Mouse (Mus musculus): ENCODE measurements around the gene Hcrt.
A peak's percentile ranks its signal among the peaks of the same experiment; 100 is the strongest.

The Hcrt gene

DNA sequence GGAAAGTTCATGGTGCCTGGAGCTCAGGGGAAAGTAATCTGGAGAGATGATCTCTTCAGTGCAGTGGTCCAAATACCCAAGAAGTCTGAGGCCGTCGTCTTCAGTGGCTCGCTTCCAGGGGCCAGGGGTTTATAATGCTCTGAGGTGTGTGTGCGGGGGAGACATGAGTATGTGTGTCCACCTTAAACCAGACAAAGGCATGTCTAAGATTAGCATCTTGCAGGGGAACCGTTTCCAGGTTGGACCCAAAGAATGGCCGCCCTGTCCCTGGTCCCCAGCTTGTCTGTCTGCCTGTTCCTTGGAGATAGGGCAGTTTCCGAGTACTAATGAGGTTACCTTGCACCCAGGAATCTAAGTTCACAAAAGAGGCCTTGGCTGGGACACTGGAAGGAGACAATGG, at the start of gene Hcrt:
Gene Hcrt, minus strand, starts transcription at position 101 of the 400 bp plus-strand sequence.
- DNase-seq, result no peak

DNA sequence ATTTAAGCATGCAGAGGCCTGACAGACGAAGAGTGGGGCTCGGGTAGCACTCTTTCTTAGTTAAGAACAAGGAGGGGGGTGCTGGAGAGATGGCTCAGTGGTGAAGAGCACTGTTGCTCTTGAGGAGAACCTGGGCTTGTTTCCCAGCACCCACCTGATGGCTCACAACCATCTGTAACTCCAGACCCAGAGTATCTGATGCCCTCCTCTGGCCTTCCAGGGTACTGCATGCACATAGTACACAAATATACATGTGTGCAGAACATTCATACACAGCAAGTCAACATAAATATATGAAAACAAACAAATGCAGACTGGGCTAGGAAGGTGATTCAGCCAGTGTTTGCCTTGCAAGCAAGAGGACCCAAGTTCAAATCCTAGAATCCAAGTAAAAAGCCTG, 48.4 kb upstream of the Hcrt start:
- no peak for DNase-seq

DNA sequence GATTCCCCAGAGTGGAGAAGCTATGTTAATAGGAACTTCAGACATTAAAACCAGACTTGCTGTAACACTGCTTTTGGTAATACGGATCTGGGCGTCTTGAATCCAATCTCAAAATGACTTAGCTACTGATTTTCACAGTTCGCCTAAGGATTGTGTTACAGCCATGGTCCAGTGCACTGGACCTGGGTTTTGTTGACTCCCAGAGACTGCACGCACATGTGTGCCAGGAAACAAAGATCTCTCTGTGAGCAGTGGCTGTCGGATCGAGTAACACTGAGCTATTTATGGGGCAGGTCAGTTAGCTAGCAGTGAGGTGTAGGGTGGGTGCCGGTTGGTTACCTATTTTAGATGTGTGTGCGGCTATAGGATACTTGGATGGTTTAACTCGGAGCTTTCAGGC, 47.8 kb upstream of the Hcrt start:
- DNase-seq, result peak; percentile 59

DNA sequence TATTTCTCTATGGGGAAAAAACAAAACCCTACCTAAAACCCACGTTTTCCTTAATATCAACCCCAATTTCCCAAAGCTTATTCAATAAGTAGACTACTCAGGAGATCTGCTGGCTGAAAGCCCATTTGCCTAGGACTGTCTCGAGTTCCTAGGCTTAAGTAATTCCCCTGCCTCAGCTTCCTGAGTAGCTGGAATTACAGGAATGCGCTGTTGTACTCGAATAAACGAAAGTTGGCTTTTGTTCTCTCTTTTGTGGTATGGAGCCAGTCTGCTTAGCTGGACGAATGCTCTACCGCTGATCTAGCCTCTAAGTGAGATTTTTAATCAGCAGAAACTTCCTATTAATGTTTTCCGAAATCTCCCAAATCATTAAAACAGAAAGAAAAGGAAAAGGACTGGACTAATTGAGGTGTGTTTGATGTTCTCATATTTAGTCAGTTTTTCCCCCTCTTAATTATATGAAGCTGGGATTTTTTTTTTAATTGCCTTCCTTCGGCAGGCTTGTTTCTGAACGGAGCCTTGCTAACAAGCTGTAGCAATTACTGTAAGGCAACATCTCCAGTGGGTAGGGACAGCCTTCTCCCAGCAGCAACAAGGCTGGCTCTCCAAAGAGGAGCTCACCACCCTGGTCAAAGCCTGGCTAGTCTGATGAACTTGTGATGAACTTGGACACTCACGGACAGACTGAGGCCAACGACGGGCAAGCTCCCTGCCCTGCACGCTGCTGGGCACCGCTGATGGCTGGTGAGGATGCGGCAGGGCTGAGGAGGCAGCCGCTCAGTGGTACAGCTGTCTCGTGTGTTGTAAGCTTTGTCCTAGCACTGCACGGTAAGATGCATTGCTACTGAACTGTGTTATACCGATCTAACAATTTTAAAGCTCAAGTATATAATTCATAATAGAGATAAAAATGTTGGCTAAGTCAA, 43.9 kb upstream of the Hcrt start:
- no peak for DNase-seq

DNA sequence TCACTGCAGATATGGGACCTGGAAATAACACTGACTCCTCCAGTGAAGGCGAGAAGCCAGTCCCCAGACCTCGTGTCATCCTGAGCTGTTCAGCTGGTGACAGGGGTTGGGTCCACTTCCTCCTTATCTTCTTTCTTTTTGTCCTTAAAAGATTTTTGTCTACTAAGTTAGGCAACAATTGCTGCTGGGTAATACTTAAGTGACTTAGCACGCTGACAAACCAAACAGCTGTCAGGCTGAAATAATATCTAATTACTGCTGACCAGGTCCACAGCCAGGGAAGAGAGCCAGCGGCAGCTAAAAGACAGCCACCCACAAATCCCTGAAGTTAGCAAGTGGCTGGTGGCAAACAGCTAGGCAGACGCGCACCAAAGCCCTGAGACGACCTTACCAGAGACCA, 42.8 kb upstream of the Hcrt start:
- DNase-seq, result no peak

DNA sequence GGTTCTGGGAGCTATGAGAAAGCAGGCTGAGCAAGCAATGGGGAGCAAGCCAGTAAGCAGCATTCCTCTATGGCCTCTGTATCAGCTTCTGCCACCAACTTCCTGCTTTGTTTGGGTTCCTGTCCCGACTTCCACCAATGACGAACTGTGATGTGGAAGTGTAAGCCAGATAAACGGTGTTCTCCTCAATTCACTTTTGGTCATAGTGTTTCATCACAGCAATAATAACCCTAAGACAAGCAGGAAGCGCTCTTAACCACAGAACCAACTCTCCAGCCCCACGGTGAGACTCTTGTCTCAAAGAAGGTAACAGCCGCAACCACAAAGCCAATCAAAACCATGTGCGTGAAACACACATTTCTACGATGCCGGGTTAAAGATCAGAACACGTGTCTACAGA, 41.7 kb upstream of the Hcrt start:
- DNase-seq, result no peak

DNA sequence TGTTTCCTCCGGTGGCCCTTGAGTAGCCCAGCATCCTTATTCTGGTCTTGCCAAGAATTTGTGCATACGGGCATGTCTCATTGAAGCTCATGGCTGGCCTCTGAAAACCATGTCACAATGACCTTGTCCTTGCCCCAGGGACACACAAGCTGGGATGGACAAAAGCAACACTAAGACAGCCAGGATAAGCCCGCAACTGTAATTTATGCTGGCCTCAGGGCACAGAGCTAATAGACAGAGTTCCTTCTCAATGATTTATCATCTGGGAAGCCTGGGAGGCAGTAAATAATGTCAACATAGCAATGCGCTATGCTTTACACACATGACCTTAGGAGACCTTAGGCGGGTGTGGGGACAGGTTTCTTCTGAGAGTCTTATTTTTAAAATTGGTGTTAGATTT, 36.7 kb upstream of the Hcrt start:
- no peak for DNase-seq

DNA sequence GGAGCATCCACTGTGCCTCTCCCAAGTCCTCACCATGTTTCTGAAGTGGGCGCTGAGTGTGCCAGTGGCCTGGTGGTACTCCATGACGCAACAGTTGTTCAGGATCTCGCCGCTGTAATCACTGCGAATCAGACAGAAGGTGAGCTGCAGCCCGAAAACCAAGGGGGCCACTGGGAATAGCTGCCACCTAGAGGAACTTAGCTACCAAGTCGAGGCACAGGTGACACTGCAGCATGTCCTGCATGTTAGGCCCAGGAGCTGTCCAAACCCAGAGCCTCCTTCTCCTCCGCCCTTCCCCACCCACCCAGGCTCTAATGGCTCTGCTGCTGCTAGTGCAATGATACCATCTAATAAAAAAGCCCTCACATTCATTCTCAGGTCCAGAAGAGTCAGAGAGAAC, 33.9 kb upstream of the Hcrt start:
- no peak for DNase-seq

DNA sequence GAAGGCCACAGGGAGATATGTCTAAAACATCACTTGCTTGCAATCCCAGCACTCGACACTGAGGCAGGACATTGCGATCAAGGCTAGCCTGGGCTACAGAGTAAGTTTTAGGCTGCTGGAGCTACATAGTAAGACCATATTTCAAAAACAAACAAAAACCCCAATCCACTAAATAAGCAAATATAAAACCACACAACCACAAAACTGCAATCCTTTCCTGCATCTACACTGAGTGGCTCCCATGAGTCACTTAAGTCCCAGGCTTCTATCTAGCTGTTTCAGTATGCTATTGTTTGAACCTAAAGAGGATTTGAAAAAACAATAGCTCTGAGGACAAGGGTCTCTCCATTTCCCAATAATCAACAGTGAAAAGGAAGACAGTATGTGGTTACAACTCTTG, 32.7 kb upstream of the Hcrt start:
- DNase-seq, result no peak

DNA sequence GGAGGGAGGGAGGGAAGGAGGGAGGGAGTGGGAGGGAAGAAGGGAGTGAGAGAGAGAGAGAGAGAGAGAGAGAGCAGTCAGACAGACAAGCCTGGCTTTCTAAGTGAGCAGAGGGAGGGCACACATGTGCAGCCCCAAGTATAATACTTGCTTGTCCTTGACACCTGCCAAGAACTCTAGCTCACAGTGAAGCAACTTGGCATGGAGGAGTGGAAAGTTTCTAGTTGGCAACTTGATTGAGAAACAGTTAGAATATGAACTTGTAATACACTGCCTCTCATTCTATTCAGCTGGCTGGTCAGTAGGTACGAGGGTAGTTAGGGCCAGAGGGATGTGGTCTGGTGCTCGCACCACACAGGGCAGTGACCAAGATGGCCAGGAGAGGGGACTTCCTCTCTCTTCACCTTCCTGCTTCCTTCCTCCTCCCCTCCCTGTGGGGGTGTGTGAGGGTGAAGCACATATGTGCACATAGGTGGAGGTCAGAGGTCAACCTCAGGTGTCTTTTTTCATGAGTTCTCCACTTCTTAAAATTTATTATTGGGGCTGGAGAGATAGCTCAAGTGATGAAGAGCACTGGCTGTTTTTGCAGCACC, 28.8 kb upstream of the Hcrt start:
- peak; percentile 40 for DNase-seq

DNA sequence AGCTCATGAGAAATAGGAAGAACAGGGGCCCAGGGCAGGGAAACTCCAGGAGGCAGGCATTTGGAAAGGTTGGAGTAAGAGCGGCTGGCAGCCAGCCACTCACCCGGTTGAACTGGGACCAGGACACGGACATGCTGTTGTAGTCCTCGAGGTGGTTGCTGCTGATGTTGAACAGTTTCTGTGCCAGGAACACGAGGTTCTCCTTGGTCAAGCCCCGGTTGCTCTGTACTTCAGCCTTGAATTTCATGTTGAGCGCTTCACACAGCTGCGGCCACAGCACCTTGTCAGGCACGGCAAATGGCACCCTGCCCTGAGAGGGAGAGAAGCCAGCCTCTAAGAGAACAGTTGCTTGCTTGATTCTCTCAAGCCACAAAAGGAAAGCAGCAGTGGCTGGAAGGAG, 27.9 kb upstream of the Hcrt start:
- DNase-seq, result peak; percentile 67

DNA sequence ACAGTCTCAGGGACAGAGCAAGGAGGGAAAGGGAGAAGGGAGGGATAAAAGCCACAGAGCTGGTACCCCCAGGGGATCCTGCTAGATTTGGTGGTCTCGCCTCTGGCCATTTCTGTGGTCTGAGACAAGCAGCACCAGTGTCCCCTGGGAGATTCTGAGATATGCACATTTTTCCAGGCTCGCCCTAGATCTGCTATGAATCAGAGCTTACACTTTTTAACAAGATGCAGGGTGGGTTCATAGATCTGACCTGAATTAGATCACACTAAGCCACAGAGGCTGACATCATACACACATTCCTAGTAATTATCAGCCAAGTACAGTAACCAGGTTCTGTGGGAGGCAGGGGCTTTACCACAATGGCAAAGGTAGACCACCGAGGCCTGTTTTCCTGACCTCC, 27.0 kb upstream of the Hcrt start:
- DNase-seq, result no peak

DNA sequence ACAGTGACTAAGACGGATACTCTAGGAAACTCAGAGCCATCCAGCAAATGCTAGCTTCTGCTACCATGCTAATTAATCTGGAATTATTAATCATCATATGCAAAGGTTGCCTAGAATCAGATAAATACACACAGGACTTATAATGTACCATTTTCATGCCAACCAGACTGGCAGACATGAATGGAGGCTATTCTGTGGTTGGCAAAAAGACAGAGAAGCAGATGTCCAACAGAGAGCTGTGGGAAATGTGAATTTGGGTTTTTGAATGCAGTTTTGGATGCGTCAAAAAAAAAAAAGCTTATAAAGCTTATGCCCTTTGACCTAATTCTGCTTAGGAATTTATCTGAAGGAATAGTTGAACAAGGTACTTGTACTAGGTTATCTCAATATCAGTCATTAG, 23.0 kb upstream of the Hcrt start:
- no peak for DNase-seq

DNA sequence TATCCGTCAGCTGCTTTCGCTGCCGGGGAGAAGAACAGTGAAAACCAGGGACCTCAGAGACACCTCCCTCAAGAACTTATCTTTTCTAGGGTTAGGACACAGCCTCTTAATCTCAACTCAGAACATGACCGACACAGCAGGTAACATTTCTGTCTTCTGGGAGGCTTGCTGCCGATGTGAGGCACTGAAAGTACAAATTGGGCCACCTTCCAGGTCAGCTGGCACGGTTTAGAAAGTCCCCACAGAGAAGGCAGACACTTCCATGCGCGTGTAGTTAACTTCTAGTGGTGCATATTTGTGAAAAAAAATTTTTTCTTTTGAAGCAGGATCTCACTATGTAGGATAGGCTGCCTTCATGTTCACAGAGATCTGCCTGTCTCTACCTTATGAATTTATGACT, 21.6 kb upstream of the Hcrt start:
- DNase-seq, result no peak

DNA sequence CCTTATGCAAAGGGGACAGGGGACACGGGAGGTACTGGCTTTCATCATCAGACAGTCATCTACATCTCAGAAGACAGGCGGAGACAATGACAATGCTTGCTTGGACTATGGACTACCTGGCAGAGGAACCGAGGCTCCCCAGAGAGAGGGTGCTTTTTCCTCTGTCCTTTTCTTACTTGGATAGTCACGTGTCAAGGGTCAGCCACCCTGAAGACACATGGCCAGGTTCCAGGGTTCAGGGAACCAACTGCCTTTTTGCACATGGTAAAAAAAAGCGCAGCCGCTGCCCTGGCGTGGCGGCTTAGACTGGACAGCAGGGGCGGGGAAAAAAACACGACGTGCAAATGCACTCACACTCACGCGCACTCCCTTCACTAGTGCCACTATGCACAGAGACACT, 19.8 kb upstream of the Hcrt start:
- DNase-seq, result peak; percentile 76

DNA sequence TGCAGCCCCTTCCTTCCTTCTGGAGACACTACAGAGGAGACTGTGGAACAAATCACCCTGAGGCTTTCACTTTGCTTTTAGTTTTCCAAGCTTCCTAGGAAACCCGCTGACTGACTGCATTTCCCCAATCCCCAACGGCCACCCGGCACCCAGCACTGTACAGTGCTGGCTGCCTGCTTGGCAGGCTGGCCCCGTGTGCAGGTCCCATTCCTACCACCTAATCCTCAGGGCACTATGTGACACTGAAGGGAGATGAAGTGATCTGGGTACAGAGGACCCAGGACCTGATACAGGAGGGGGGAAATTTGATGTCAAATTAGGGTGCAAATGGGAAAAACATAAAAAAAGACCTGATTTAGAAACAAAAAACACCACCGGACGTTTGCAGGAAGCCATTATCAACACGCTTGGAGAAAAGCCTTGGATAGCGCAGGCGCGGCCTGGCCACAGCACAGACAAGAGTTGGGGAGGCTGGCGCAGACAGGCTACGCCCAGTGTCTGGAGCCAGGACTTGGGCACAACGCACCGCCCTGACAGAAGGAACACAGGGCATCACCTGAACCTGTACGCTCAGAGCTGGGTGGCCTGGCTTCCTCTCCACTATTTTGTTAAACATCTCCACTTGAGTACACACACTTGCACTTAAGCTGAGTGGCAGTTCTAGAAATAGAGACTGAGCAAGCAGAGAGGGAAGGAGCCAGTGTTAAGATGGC, 19.2 kb upstream of the Hcrt start:
- no peak for DNase-seq

DNA sequence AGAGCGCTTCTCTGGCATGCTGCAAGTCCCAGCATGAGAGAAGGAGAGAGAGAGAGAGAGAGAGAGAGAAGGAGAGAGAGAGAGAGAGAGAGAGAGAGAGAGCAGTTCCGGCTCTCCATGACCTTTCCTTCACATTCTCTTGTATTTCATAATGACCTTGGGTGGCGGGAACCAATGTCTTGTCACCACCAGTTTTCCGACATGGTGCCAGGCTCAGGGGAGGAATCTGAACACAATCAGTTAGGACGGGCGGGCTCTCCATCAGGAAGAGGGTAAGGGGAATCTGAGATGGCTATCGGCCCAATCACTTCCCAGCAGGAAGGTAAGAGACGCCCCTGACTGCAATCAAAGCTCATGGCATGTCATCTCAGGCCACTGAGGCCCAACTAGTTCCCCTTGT, 17.5 kb upstream of the Hcrt start:
- DNase-seq, result no peak

DNA sequence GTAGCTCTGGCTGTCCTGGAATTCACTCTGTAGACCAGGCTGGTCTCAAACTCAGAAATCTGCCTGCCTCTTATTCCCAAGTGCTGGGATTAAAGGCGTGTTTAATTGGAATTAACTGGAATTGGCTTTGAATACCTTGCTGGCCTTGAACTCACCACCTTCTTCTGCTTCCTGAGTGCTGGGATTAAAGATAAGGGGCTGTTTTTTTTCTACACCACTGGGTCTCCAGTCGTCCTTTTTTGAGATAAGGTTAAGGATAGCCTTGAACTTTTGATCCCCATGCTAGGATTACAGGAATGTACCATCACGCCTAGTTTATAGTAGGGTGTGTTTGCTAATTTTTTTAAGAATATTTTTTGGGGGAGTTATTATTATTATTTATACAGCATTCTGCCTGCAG, 15.3 kb upstream of the Hcrt start:
- no peak for DNase-seq

DNA sequence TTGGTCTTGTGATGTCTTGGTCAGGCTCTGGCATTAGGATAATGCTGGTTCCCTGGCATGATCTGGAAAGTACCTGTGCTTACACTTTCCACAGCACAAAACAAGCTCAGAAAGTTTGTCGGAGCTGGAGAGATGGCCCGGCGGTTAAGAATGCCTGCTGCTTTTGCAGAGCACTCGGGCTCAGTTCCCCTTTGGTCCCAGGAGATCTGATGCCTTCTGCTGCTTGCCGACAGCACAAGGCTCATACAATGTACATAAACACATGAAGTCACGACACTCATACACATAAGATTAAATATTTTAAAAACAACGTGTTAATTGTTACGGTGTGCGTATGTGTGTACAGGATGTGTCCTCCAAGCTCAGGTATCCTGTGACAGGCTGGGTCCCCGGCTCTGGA, 13.2 kb upstream of the Hcrt start:
- no peak for DNase-seq

DNA sequence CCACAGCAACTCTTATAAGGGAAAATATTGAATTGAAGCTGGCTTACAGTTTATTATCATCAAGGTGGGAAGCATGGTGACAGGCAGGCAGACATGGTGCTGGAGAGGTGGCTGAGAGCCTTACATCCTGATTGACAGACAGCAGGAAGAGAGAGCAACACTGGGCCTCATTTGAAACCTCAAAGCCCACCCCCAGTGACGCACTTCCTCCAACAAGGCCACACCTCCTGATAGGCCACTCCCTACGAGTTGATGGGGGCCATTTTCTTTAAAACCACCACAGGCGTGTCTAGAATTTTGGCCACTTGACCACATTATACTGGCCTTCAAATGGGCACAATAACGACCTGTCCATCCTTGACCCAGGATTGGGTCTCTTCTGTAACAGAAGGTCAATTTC, 11.5 kb upstream of the Hcrt start:
- DNase-seq, result no peak

DNA sequence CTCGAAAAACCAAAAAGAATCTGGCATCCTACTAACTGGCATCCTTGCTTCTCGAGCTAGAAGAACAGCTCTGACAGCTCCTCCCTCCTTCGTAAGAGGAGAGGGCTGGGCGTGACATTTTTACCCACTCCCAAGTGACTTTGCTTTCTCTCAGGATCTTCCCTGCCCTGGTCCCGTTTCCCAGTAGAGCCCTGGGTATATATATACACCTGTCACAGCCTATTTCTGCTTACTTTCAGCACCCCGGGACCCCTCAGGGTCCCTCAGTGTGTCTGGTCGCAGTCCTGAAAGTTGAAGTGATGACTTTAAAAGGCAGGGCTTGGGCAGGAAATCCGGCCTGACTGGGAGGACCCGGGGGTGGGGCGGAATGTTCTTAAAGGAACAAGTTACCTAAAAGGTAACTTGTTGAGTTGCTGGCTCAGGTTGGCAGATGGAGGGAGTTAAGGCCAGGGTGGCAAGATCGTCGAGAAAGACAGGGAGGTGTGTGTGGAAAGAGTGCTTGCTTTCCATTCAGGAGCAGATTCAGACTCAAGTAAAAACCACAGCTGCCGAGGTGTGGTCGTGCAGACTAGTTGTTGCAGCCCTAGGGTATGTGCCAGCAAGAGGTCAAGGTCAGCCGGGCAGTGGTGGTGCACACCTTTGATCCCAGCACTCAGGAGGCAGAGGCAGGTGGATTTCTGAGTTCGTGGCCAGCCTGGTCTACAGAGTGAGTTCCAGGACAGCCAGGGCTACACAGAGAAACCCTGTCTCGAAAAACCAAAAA, 8.1 kb upstream of the Hcrt start, which contains the start of gene Ghdc:
Gene Ghdc, minus strand, starts transcription at position 312 of the 763 bp plus-strand sequence.
- peak; percentile 89 for DNase-seq

DNA sequence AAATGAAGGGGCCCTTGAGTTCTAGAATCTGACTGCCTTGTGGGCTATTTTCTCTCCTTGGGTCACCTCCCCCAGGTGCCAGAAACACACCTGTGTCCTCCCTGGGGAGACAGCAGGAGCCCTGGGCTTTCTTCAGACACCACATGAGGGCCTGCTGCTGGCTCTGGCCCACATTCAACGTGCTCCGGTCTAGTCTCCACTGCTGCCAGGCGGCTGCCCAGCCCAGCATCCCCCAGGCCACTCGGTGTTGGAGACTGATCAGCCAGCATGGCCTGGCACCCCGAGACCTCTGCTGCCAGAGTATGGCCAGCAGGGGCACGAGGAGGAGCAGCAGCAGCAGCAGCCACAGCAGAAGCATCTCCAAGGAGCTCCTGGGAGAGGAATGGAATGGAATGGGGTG, 7.2 kb upstream of the Hcrt start:
- no peak for DNase-seq

DNA sequence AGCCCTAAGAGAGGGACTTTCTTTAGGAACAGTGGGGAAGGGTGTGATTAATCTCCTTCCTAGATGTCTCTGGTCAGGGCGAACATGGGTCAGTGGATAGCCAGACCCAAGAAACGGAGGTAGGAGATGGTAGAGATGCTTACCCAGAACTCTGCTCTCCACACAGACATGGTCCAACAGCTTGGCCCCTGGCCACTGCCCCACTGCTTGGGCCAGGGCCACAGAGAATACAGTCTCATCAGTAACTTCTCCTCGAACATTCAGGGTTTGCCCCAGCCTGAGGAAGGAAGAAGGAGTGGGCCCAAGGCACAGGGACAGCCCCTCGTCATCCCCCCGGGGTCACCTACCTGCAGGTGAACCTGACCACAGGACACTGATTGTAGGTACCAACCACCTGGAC, 5.1 kb upstream of the Hcrt start:
- DNase-seq, result no peak

Data from kidney, postnatal 14 days (tissue).